Mouse (Mus musculus): ENCODE measurements around the gene BC067074. TPM values are rescaled to one million over a fixed set of nuclear protein-coding genes. Genes with fewer than 3 reads are reported as not detected.
"Not testable (repeated sequence)": the region's sequence is repeated elsewhere in the genome, so short reads cannot be mapped to it uniquely, and the experiment has no call there.

BC067074 gene
- 0.72 TPM in 1 of 2 replicates, not detected in the other for polyA plus RNA-seq (2011; ENCODE audit: insufficient read depth, insufficient read length, low replicate concordance, missing spikeins)

DNA sequence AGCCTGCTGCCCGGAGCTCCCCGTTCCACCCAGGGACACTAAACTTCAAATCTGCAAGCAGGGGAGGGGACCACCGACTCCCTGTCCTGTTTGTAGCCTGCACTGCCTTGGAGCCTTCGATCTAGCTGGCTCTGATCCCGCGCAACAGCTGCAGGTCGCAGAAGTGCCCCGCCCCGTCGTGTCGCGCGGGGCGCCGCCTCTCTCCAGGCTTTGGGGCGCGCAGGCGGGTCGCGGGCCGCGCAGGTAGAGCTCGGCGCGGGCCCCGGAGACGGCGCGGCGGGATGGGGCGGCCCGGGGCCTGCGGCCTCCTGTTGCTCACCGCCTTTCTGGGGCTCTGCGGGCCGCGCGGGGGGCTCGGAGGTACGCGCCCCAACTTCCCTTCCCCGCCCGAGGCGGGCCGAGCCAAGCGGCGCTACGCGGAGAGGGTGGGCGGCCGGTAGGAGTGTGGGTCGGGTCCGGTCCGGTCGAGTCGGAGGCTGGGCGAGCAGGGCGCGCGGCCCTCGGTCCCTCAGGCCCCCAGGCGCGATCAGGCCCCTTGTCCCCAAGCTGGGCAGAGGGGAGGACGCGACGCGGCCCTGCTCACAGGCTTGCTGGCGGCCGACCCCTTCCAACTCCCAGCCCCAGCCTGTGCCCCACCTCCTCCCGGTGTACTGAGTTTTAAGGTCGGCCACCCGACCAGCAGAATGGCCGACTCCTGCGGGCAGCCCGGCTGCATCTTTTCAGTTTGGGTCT, at the start of gene BC067074:
Gene BC067074 (plus strand): TSS at position 185 of the 732 bp plus-strand sequence.
- H3K4me1 ChIP-seq (ENCODE audit: control insufficient read depth, insufficient read depth, low read length): no peaks in the 10 kb centered on the region
- TF ChIP-seq CTCF (IDR thresholded peaks at IDR 0.05; ENCODE audit: control insufficient read depth, insufficient read depth, low read length): no peak
- TF ChIP-seq POLR2A (IDR thresholded peaks at IDR 0.05; ENCODE audit: borderline replicate concordance, control insufficient read depth, low read depth, low read length): no peak
- WGBS: 3% methylated on average over 66 of the region's 75 CpGs

GRCm38 (mm10) chr13:113245025-113245424, 47.9 kb upstream of the BC067074 start:
- Histone ChIP-seq H3K4me3 (replicated peaks; ENCODE audit: control insufficient read depth, low read depth, low read length) (no peak overlapping the region), H3K4me1 (ENCODE audit: control insufficient read depth, insufficient read depth, low read length) (peaks cover 4% of the 10 kb centered on the region; the same call in 1 of the 2 replicates), H3K27ac (ENCODE audit: control insufficient read depth, insufficient read depth, low read depth, low read length, poor library complexity) (no peak overlapping the region)
- TF ChIP-seq CTCF (IDR thresholded peaks at IDR 0.05; ENCODE audit: control insufficient read depth, insufficient read depth, low read length) (no peak), POLR2A (IDR thresholded peaks at IDR 0.05; ENCODE audit: borderline replicate concordance, control insufficient read depth, low read depth, low read length) (no peak)
- 81% methylated on average over 8 of the region's 8 CpGs for WGBS

More for the DNA sequence above, at the start of gene BC067074:
- Histone ChIP-seq H3K27ac (ENCODE audit: control insufficient read depth, insufficient read depth, low read depth, low read length, poor library complexity) (no peak within 1 kb of the TSS), H3K4me3 (replicated peaks; ENCODE audit: control insufficient read depth, low read depth, low read length) (no peak within 1 kb of the TSS)

GRCm38 (mm10) chr13:113252580-113252979, 40.4 kb upstream of the BC067074 start:
- H3K4me1 ChIP-seq (ENCODE audit: control insufficient read depth, insufficient read depth, low read length); H3K27ac ChIP-seq (ENCODE audit: control insufficient read depth, insufficient read depth, low read depth, low read length, poor library complexity); H3K4me3 ChIP-seq (replicated peaks; ENCODE audit: control insufficient read depth, low read depth, low read length): not testable (repeated sequence)
- 83% methylated on average over 7 of the region's 7 CpGs for WGBS

DNA sequence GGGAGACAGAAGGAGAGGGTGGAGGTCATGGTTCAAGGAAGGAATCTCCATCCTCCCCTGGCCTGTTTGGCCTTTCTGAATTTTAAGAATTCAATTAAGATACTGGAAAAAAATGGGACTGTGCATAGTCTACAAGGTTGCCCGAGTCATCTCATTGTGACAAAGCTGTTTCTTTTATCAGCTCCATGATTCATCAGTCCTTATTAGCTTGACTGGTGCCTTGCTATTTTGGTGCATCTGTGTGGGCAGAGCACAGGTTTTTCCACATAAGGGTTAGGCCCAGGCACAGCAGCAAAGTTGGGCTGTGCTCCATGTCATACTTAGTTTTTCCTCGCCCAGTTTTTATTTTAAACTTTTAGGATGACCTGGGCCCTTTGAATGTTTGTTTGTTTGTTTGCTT, 36.2 kb upstream of the BC067074 start:
- Histone ChIP-seq H3K4me3 (replicated peaks; ENCODE audit: control insufficient read depth, low read depth, low read length) (no peak overlapping the region), H3K27ac (ENCODE audit: control insufficient read depth, insufficient read depth, low read depth, low read length, poor library complexity) (no peak overlapping the region), H3K4me1 (ENCODE audit: control insufficient read depth, insufficient read depth, low read length) (no peaks in the 10 kb centered on the region)
- WGBS: 75% methylated on average over 2 of the region's 2 CpGs
- TF ChIP-seq POLR2A (IDR thresholded peaks at IDR 0.05; ENCODE audit: borderline replicate concordance, control insufficient read depth, low read depth, low read length) (no peak), CTCF (IDR thresholded peaks at IDR 0.05; ENCODE audit: control insufficient read depth, insufficient read depth, low read length) (no peak)

DNA sequence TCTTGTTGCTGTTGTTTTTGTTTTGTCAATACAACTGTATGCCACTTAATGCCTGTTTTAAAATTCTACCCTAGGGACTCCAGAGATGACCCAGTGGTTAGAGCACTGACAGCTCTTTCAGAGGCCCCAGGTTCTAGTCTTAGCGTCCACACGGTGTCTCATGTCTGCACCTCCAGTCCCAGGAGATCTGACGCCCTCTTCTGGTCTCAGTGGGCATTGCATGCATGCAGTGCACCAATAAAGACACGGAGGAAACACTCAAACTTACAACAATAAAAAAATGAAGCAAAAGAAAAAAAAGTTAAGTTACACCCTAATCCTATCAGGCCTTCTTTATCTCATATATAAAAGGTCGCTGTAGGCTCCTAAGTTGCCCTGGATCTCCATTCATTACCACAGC, 35.8 kb upstream of the BC067074 start:
- H3K27ac ChIP-seq (ENCODE audit: control insufficient read depth, insufficient read depth, low read depth, low read length, poor library complexity): no peak overlapping the region
- 65% methylated on average over 5 of the region's 5 CpGs for WGBS
- H3K4me3 ChIP-seq (replicated peaks; ENCODE audit: control insufficient read depth, low read depth, low read length): no peak overlapping the region
- no peaks in the 10 kb centered on the region for H3K4me1 ChIP-seq (ENCODE audit: control insufficient read depth, insufficient read depth, low read length)
- no peak for TF ChIP-seq POLR2A (IDR thresholded peaks at IDR 0.05; ENCODE audit: borderline replicate concordance, control insufficient read depth, low read depth, low read length)
- TF ChIP-seq CTCF (IDR thresholded peaks at IDR 0.05; ENCODE audit: control insufficient read depth, insufficient read depth, low read length): peak; percentile 40; the same call in 1 of the 2 replicates

- TF ChIP-seq CTCF (IDR thresholded peaks at IDR 0.05; ENCODE audit: control insufficient read depth, insufficient read depth, low read length) (no peak), POLR2A (IDR thresholded peaks at IDR 0.05; ENCODE audit: borderline replicate concordance, control insufficient read depth, low read depth, low read length) (no peak)
- Histone ChIP-seq H3K4me1 (ENCODE audit: control insufficient read depth, insufficient read depth, low read length) (no peaks in the 10 kb centered on the region), H3K27ac (ENCODE audit: control insufficient read depth, insufficient read depth, low read depth, low read length, poor library complexity) (no peak overlapping the region), H3K4me3 (replicated peaks; ENCODE audit: control insufficient read depth, low read depth, low read length) (no peak overlapping the region)
- 79% methylated on average over 5 of the region's 5 CpGs for WGBS
These were observed 33.7 kb upstream of the BC067074 start for GRCm38 (mm10) chr13:113259237-113259636.

DNA sequence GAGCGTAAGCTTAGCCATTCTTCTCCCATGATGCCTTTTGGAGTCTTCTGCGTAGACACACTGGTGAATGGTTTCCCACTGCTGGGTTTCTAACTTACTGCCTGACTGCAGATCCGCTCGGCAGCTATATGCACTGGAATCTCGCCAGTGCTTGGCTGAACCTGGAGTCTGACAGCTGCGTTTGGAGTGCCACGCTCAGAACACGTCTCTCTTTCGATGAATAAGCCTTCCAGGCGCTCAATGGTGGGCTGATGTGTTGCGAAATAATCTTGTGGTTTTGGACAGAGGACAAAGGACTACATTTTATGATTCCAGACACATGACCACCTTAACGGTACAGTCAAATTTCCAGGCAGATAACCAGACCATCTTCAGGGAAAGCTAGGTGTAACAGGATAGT, 30.1 kb upstream of the BC067074 start:
- Histone ChIP-seq H3K4me3 (replicated peaks; ENCODE audit: control insufficient read depth, low read depth, low read length) (no peak overlapping the region), H3K4me1 (ENCODE audit: control insufficient read depth, insufficient read depth, low read length) (peaks cover 3% of the 10 kb centered on the region; the same call in 1 of the 2 replicates), H3K27ac (ENCODE audit: control insufficient read depth, insufficient read depth, low read depth, low read length, poor library complexity) (no peak overlapping the region)
- WGBS: 43% methylated on average over 12 of the region's 12 CpGs
- TF ChIP-seq CTCF (IDR thresholded peaks at IDR 0.05; ENCODE audit: control insufficient read depth, insufficient read depth, low read length) (no peak), POLR2A (IDR thresholded peaks at IDR 0.05; ENCODE audit: borderline replicate concordance, control insufficient read depth, low read depth, low read length) (no peak)

- TF ChIP-seq CTCF (IDR thresholded peaks at IDR 0.05; ENCODE audit: control insufficient read depth, insufficient read depth, low read length): no peak
- TF ChIP-seq POLR2A (IDR thresholded peaks at IDR 0.05; ENCODE audit: borderline replicate concordance, control insufficient read depth, low read depth, low read length): no peak
- Histone ChIP-seq H3K27ac (ENCODE audit: control insufficient read depth, insufficient read depth, low read depth, low read length, poor library complexity) (no peak overlapping the region), H3K4me1 (ENCODE audit: control insufficient read depth, insufficient read depth, low read length) (peaks cover 3% of the 10 kb centered on the region; the same call in 1 of the 2 replicates), H3K4me3 (replicated peaks; ENCODE audit: control insufficient read depth, low read depth, low read length) (no peak overlapping the region)
- 15% methylated on average over 13 of the region's 13 CpGs for WGBS
These were observed 27.7 kb upstream of the BC067074 start for GRCm38 (mm10) chr13:113265257-113265656.

Measured in bone marrow, adult 2 months (tissue).